Mouse (Mus musculus): Measurements from ENCODE around the gene Pard3.

Pard3 gene

DNA sequence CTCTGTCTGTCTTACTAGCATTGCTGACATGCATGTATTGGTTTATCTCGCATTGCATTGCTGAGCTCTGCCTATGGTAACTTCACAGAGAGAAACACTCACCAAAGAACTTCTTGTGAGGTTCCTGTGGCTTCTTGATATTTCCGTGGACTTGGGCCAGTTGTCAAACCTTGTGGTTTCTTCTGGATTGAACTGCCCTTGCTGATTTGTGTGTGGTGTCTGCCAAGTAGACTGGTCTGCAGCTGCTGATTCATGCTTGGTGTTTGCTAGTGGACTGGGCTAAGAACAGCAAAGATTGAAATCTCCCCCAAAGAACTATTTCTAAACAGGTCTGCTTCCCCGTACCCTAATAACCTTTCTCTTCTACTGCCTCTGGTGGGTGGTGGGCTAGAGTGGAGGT is 117.6 kb downstream of the Pard3 start:
- no peak for DNase-seq (ENCODE audit: low spot score in 2 of 2)

DNA sequence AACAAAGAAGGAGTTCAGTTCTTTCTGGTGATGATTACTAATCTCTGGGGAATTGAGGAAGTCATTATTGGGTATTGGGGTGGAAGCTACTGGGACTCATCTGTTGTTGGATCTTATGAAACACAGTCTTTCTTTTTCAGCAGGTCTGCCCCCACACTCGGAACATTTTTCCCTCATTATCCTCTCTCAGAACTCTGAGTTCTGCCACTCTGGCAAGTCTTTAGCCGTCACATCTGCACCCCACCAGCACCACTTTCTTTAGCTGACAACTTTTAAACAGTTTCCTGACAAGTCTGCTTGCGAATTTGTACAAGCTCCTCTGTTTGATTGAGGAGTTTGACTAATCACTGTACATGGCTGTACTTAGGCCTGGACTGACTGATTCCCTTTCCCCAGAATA is 118.4 kb downstream of the Pard3 start:
- DNase-seq (ENCODE audit: low spot score in 2 of 2) = no peak

DNA sequence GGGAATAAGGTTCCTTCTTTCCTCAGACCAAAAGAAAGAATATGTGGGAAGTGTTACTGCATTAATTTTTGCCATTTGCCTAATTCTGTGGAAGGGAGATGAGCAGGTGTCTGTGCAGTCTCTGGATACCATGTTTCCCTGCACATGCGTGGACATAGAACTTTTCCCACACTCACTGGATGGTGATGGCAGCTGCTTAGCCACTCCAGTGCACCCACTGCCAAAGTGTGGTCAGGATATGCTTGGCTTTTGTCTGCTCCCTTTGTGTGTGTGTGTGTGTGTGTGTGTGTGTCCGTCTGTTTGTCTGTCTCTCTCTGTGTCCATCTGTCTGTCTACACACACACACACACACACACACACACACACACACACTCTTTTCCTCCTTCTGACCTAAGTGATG is 119.8 kb downstream of the Pard3 start:
- DNase-seq (ENCODE audit: low spot score in 2 of 2) = no peak

DNA sequence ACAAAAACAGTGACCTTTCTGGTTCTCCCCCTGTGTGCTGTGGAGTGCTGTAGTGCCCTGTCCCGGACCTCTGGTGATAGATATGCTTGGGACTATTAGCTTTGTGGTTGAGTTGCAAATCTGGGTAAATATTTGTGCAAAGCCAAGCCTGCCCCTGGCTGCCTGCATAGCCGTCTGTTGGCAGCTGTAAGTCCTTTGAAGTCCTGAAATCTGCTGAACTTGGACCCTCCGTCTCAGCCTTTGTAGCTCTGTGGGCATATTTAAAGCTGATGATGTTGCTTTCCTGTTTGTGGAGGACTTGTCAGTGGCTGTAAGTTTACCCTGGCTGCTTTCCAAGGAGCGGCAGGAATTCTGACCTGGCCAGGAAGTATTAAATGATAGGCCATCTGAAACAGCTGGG is 120.3 kb downstream of the Pard3 start:
- DNase-seq (ENCODE audit: low spot score in 2 of 2) = no peak

DNA sequence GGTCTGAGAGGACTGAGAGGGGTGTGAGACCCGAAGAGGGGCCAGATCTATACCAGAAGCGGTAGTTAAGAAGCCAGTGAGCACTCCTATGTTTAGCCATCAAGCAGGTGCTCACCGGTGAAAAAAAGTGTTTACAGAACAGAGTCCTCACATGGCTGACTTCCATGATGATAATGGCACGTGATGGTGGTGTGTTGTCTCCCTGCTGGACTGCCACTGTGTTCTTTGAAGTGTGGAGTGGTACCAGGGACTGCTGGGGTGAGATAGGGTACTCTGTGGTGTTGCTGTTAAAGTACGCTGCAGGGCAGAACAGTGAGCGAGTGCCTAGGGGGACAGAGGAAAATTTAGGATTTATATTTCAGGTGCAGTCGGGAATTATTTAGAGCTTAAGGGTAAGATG is 122.2 kb downstream of the Pard3 start:
- DNase-seq (ENCODE audit: low spot score in 2 of 2) = no peak

DNA sequence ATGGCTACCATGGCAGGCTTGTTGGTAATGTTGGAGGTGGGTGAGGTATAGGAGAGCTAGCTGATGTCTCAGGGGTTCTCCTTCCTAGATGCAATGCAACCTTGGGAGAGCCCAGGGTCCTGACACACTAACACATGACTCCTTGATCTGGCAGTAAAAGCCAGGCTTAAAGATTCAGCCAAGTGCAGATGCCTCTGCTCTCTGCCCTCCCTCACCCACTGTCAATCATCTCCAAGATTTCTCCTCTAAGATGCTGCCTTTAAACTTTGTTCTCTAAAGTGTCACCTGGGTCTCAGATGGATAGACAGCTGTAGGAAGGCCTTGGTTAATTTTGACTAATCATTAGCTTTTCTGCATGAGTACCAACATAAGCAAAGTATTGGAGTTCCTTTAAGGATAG is 125.0 kb downstream of the Pard3 start:
- DNase-seq (ENCODE audit: low spot score in 2 of 2) = no peak

- peak in 1 of 2 experiments; percentile 80 for DNase-seq (ENCODE audit: low spot score in 2 of 2)
These were observed 126.7 kb downstream of the Pard3 start for GRCm38 (mm10) chr8:127190350-127190749.

DNA sequence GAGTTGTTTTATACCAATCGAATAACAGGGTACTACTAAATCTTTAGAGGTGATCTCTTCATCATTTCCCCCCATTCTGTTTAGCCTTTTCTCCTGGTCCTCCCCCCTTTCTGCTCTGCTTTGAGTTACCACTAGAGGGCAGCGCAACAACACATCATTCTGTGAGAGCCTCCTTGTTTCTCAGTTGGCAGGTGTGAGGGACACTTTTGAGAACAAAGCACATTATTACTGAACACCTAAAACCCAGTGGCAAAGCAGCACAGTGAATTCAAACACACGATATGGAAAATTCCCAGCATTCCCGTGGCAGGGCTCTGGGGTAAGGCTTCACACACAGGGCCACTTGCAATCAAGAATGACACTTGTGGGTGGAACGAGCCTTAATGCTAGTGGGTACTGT is 127.7 kb downstream of the Pard3 start:
- DNase-seq (ENCODE audit: low spot score in 2 of 2) = peak in 1 of 2 experiments; percentile 68

GRCm38 (mm10) chr8:127191824-127192223 is 128.1 kb downstream of the Pard3 start:
- no peak for DNase-seq (ENCODE audit: low spot score in 2 of 2)

- DNase-seq (ENCODE audit: low spot score in 2 of 2) = no peak
These were observed 128.6 kb downstream of the Pard3 start for GRCm38 (mm10) chr8:127192331-127192730.

DNA sequence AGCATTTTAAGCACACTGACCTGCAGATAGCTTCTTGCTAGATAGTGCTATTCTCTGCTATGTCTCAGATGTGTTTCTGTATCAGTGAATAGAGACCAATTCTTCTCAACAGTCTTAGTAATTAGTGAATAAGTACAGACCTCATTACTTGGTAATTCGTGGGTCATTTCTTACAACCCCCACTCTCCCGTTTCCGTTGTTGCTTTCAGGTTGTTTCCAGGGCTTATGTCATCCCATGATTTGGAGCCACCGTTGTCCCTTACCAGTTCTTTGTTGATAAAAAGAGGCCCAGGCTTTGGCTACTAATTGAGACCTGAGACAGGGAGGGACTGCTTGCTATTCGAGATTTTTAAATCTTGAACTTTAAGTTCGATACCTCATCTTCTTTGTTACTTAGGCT is 129.7 kb downstream of the Pard3 start:
- no peak for DNase-seq (ENCODE audit: low spot score in 2 of 2)

DNA sequence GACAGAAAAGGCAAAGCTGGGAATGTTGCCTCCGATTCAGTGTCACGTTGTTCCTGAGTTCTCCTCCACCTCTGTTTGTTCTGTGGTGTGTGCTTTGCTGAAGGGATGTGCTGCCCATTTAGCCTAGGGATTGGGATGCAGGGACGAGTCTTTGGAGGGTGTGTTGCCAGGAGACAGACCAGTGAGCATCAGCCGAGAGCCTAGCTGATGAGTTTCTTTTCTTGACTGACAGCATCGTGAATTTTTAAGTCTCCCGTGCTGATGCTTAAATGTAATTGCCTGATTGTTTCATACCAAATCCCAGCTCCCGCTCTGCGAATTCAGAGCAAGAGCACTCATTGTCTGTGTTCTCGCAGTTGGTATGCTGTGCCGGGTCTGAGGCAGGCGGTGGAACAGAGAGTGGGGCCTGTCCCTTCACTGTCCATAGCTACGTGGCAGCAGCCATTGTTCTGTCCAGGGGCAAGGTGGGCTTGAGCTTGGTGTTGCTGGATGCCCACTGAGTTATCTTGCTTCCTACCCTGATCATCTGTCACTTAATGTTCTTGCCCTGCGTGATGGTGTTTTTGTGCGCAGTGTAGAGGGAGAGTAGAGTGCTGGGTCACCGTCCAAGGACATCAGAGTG is 131.2 kb downstream of the Pard3 start:
- DNase-seq (ENCODE audit: low spot score in 2 of 2) = no peak

GRCm38 (mm10) chr8:127196505-127197265 is 133.0 kb downstream of the Pard3 start:
- DNase-seq (ENCODE audit: low spot score in 2 of 2) = no peak

DNA sequence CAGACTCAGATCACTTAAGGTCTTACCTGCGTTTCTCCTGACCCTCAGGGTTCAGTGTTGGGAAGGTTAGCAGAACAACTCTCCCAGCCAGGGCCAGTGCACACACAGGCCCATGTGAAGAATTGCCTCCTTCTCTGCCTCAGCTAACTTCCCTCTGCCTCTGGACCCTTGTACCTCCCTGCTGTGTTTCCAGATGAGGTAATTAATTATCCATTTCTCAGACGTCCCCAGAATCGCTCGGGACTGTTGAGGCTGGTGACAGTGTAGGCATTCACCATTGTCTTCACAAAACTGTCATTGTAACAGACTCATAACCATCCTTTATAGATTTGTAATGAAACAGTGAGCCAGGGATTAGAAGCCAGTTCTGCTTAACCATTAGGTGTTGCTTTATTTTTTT is 143.8 kb downstream of the Pard3 start:
- DNase-seq (ENCODE audit: low spot score in 2 of 2) = no peak

GRCm38 (mm10) chr8:127210621-127211020 is 146.9 kb downstream of the Pard3 start:
- no peak for DNase-seq (ENCODE audit: low spot score in 2 of 2)

- DNase-seq (ENCODE audit: low spot score in 2 of 2) = peak in 1 of 2 experiments; percentile 47
These were observed 150.6 kb downstream of the Pard3 start for GRCm38 (mm10) chr8:127214338-127214737.

GRCm38 (mm10) chr8:127214748-127215433 is 151.2 kb downstream of the Pard3 start:
- no peak for DNase-seq (ENCODE audit: low spot score in 2 of 2)

DNA sequence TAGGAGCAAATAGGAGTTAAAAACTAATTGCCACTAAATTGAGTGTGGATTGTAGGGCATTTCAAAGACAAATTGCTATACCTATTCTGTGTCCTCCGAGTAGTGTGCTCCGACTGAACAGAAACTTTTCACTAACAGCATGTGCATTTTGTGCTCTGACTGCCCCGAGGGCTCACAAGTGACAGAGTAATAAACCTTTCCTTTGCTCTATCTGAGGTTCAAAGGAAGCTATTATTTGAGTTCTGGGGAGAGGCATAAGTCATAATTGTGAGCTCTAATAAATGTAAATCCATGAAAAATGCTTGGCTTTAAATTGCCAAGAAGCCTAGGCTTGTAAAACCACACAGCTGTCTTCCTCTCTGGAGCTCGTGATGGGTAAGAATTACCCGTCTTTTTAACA is 156.5 kb downstream of the Pard3 start:
- DNase-seq (ENCODE audit: low spot score in 2 of 2) = no peak

DNA sequence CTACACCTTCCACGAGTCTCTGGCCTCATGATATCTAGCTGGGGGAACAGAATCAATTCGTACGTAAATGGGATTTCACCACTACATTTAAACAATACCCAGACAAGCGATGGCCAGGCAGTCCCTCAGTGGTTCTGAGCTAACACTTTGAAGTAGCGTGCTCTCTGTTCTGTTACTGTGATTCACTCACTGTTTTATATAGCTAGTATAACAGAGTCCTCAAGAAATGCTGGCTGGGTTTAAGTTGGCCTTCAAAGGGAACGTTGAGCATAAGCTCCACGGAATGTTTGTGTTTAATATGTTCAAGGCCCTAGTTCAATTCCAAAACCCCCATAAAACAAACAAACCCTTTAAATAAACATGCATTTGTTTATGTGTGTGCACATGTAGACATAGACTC is 156.9 kb downstream of the Pard3 start:
- no peak for DNase-seq (ENCODE audit: low spot score in 2 of 2)

GRCm38 (mm10) chr8:127222361-127222760 is 158.7 kb downstream of the Pard3 start:
- no peak for DNase-seq (ENCODE audit: low spot score in 2 of 2)

DNA sequence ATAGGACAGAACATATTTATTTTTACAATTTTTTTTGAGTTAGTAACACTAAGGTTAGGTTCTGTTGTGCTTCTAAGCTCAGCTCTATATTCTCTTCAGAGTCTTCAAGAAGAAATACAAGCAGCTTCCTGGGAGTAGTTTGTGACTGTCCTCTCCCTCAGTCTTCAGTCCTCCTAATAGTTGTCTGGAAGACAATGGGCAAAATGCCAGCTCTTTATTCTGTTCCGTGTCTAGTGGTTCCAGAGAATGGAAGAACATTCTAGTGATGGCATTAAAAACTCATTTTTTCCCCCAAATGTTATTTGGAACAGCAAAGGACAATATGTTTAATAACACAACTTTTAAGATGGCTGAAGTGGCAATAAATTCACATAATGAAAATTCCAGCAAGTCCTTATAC is 163.3 kb downstream of the Pard3 start:
- no peak for DNase-seq (ENCODE audit: low spot score in 2 of 2)

DNA sequence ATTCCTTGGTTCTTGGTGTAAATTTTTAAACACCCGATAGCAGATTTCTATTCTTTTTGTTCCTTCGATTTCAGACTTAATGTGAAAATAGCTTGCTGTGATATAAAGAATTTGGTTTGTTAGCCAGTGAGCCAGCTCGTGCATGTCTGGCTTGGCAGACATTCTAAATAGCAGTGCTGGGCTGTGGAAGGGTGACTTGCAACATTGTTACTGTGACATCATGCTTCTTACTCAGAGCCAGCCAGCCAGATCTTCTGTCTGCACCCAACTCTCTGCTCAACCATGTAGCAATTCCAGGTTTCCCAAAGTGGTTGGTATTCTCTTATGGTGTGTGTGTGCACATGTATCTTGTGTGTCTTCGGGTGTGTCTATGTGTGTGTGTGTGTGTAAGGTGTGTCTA is 163.7 kb downstream of the Pard3 start:
- no peak for DNase-seq (ENCODE audit: low spot score in 2 of 2)
